Mouse (Mus musculus): ENCODE measurements around the gene Sh2d3c. TPM values are rescaled to one million over a fixed set of nuclear protein-coding genes. Genes with fewer than 3 reads are reported as not detected.
A peak's percentile ranks its signal among the peaks of the same experiment; 100 is the strongest.

Gene Sh2d3c
- polyA plus RNA-seq, 1 experiment from 2014 or later, result 32.4 TPM

DNA sequence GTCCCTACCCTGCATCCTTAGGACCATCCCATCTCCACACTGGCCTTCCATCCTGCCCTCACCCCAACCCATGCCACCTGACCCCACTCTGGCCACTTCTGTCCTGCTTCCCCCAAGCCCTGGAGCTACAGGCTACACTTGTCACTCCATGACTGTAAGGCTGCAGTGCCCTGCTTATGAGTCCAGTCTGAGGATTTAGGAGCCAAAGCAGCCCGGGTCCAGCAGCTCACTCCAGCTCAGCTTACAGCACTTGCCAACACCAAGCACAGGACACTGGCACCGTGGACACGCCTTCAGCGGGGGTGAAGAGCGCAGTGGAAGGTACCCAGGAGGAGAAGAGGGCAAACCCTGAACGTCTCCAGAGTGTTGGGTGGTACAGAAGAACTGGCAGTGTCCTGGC is 13.9 kb upstream of the Sh2d3c start:
- ATAC-seq (replicated peaks; ENCODE audit: extremely low read depth, insufficient read depth, low FRiP score), result no peak
- Histone ChIP-seq H3K4me2 (ENCODE audit: low read depth, low read length) (no peak overlapping the region), H3K36me3 (ENCODE audit: control insufficient read depth, insufficient read depth) (peaks cover 52% of the 10 kb centered on the region), H3K9ac (ENCODE audit: low read length) (no peak overlapping the region), H3K27me3 (ENCODE audit: control insufficient read depth, insufficient read depth, low read length) (no peaks in the 10 kb centered on the region), H3K4me3 (ENCODE audit: low read length) (no peak overlapping the region), H3K27ac (ENCODE audit: low read length) (no peak overlapping the region), H3K9me3 (replicated peaks; ENCODE audit: control insufficient read depth, low read length) (no peaks in the 10 kb centered on the region), H3K4me1 (ENCODE audit: control insufficient read depth, insufficient read depth, low read length) (peaks cover 11% of the 10 kb centered on the region)
- WGBS, result 93% methylated on average over 6 of the region's 6 CpGs

DNA sequence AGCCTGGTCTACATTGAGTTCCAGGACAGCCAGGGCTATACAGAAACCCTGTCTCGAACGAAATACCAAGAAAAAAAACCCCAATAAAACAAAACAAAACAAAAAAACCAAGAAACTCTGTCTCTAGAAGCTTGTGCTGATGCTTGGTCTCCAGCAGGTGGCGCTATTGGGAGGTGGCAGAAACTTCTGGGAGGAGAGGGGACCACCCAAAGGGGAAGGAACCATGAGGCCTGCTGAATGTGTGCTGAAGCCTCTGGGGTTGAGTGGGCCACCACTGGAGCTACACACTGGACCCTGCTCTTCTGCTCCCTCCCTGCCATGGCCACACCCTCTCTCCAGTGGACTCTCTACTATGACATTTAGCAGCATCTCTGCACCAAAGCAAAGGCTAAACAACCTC is 12.2 kb upstream of the Sh2d3c start:
- Histone ChIP-seq H3K36me3 (ENCODE audit: control insufficient read depth, insufficient read depth) (peaks cover 47% of the 10 kb centered on the region), H3K4me2 (ENCODE audit: low read depth, low read length) (no peak overlapping the region)
- no peak for ATAC-seq (replicated peaks; ENCODE audit: extremely low read depth, insufficient read depth, low FRiP score)

DNA sequence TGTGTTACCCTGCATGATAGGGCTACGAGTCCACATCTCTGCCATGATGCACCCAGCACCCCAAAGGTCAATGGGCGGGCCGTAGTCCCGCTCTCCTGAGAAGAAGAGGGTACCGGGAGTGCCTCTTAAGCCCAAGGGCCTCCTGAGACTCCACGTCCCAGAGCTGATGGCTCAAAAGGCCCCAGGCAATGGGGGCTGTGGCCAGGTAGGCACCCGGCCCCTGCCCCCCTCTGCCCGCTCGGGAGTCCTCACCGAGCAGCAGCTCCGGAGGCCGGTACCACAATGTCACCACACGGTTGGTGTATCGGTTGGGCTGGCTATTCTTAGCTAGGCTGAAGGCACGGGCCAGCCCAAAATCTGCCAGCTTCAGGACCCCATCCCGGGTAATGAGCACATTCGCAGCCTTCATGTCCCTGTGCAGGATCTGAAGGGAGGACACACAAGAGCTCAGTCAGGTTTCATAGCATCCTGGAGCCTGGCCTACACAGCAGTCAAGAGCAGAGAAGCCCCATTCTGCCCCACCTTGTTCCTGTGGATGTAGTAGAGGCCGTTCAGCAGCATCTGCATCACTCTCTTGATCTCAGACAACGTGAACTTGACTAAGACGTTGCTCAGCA is 11.2 kb upstream of the Sh2d3c start:
- Histone ChIP-seq H3K4me1 (ENCODE audit: control insufficient read depth, insufficient read depth, low read length) (peaks cover 21% of the 10 kb centered on the region), H3K4me3 (ENCODE audit: low read length) (no peak overlapping the region), H3K4me2 (ENCODE audit: low read depth, low read length) (no peak overlapping the region), H3K27me3 (ENCODE audit: control insufficient read depth, insufficient read depth, low read length) (no peaks in the 10 kb centered on the region), H3K9me3 (replicated peaks; ENCODE audit: control insufficient read depth, low read length) (no peaks in the 10 kb centered on the region), H3K9ac (ENCODE audit: low read length) (no peak overlapping the region), H3K27ac (ENCODE audit: low read length) (no peak overlapping the region), H3K36me3 (ENCODE audit: control insufficient read depth, insufficient read depth) (peaks cover 45% of the 10 kb centered on the region)
- 89% methylated on average over 20 of the region's 20 CpGs for WGBS
- ATAC-seq (replicated peaks; ENCODE audit: extremely low read depth, insufficient read depth, low FRiP score), result no peak

More for the DNA sequence above, 12.2 kb upstream of the Sh2d3c start:
- Histone ChIP-seq H3K9ac (ENCODE audit: low read length) (no peak overlapping the region), H3K4me1 (ENCODE audit: control insufficient read depth, insufficient read depth, low read length) (peaks cover 11% of the 10 kb centered on the region), H3K27me3 (ENCODE audit: control insufficient read depth, insufficient read depth, low read length) (no peaks in the 10 kb centered on the region), H3K9me3 (replicated peaks; ENCODE audit: control insufficient read depth, low read length) (no peaks in the 10 kb centered on the region), H3K4me3 (ENCODE audit: low read length) (no peak overlapping the region), H3K27ac (ENCODE audit: low read length) (no peak overlapping the region)
- 43% methylated on average over 3 of the region's 3 CpGs for WGBS

DNA sequence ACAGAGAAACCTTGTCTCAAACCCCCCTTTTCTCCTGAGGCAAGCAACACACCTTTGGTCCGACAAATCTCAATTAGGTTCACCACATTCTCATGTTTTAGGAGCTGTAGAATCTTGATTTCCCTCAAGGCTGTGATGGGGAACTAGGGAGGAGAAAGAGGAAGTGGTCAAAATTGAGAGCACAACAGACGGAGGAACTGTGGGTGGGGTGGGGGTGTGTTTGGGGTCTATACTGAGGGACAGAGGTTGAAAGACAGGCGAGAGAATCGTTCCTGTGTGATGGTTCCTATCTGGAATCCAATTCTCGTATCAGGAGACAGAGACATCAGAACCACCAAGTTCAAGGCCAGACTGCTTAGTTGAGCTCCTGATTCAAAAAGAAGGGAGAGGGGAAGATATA is 10.4 kb upstream of the Sh2d3c start:
- no peak overlapping the region for H3K4me2 ChIP-seq (ENCODE audit: low read depth, low read length)
- H3K36me3 ChIP-seq (ENCODE audit: control insufficient read depth, insufficient read depth), result peaks cover 39% of the 10 kb centered on the region
- 87% methylated on average over 5 of the region's 5 CpGs for WGBS
- H3K27ac ChIP-seq (ENCODE audit: low read length), result no peak overlapping the region
- H3K9ac ChIP-seq (ENCODE audit: low read length), result no peak overlapping the region
- no peak for ATAC-seq (replicated peaks; ENCODE audit: extremely low read depth, insufficient read depth, low FRiP score)
- no peaks in the 10 kb centered on the region for H3K27me3 ChIP-seq (ENCODE audit: control insufficient read depth, insufficient read depth, low read length)
- no peaks in the 10 kb centered on the region for H3K9me3 ChIP-seq (replicated peaks; ENCODE audit: control insufficient read depth, low read length)
- peaks cover 29% of the 10 kb centered on the region for H3K4me1 ChIP-seq (ENCODE audit: control insufficient read depth, insufficient read depth, low read length)
- H3K4me3 ChIP-seq (ENCODE audit: low read length), result no peak overlapping the region

DNA sequence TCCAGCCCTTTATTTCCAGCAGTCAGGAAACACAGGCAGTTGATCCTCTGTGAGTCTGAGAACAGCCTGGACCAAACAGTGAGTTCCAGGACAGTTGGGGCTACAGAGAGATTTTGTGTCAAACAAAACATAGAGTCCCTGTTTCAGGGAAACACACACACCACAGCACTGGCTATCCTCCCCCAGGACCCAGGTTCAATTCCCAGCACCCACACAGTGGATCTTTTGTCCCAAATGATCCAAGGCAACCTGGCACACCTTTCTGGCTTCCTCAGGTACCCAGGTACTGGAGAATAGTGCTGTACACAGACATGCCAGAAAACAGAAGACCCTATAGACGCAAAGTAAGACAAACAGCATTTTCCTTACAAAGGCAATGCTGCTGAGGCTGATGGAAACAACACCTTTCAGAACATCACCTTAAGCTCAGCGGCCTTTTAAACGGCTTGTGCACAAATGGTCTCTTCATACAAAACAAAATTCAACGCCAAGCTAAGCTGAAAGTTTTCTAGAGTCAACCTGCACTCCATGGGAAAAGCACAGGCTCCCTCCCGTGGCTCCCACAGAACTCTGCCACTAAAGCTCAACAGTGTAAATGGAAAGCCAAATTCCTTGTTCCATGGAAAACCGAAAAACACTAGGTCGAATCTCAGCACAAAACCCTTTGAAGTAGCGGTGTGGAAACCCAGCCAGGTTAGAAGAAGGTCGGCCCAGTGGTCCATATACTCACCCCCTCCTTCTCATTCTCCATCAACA is 9.4 kb upstream of the Sh2d3c start:
- peaks cover 29% of the 10 kb centered on the region for H3K4me1 ChIP-seq (ENCODE audit: control insufficient read depth, insufficient read depth, low read length)
- no peaks in the 10 kb centered on the region for H3K9me3 ChIP-seq (replicated peaks; ENCODE audit: control insufficient read depth, low read length)
- peak overlapping the region; percentile 88 for H3K4me2 ChIP-seq (ENCODE audit: low read depth, low read length)
- peak overlapping the region; percentile 74 for H3K4me3 ChIP-seq (ENCODE audit: low read length)
- H3K27me3 ChIP-seq (ENCODE audit: control insufficient read depth, insufficient read depth, low read length), result no peaks in the 10 kb centered on the region
- 25% methylated on average over 9 of the region's 9 CpGs for WGBS
- peaks cover 30% of the 10 kb centered on the region for H3K36me3 ChIP-seq (ENCODE audit: control insufficient read depth, insufficient read depth)
- no peak for ATAC-seq (replicated peaks; ENCODE audit: extremely low read depth, insufficient read depth, low FRiP score)
- peak overlapping the region; percentile 97 for H3K27ac ChIP-seq (ENCODE audit: low read length)
- H3K9ac ChIP-seq (ENCODE audit: low read length), result peak overlapping the region; percentile 90

DNA sequence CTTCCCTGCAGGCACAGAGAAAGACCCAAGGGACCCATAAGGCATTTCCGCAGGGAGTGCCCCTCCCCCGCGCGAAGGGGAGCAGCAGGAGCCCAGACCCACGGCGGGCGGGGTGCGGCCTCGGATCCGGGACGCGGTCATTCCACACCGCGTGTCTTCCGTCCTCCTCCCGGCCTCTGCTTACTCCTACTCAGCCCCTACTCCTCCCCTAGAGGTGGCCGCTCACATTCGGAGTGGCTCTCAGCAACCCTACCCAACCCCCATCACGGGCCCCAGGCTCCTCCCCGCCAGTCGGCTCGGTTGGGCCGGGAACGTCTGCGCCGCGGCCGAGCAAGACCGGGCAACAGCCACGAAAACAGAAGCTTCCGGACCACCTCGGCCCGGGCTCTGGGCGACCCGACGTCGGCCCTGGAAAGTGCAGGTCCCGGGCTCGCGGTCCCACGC is 8.7 kb upstream of the Sh2d3c start:
- 0% methylated on average over 41 of the region's 41 CpGs for WGBS

DNA sequence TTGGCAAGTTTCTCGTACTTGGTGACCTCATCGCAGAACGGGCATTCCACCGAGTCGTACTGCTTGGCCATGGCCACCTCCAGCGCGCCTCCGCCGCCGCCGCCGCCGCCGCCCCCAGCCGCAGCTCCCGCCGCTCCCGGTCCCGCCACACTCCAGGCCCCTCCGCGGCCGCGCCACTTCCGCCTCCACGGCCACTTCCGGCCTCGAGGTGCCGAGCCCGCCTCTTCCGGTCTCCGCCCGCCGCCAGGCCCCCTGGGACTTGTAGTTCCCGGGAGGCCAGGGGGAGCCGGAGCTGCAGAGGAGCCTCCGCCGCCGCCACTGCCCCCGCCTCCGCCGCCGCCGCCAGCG is 8.3 kb upstream of the Sh2d3c start:
- H3K9ac ChIP-seq (ENCODE audit: low read length), result peak overlapping the region; percentile 90
- ATAC-seq (replicated peaks; ENCODE audit: extremely low read depth, insufficient read depth, low FRiP score), result peak; percentile 86
- no peaks in the 10 kb centered on the region for H3K27me3 ChIP-seq (ENCODE audit: control insufficient read depth, insufficient read depth, low read length)
- H3K4me1 ChIP-seq (ENCODE audit: control insufficient read depth, insufficient read depth, low read length), result peaks cover 29% of the 10 kb centered on the region
- no peaks in the 10 kb centered on the region for H3K9me3 ChIP-seq (replicated peaks; ENCODE audit: control insufficient read depth, low read length)
- H3K27ac ChIP-seq (ENCODE audit: low read length), result peak overlapping the region; percentile 97
- peak overlapping the region; percentile 74 for H3K4me3 ChIP-seq (ENCODE audit: low read length)
- WGBS, result 0% methylated on average over 39 of the region's 44 CpGs
- peaks cover 23% of the 10 kb centered on the region for H3K36me3 ChIP-seq (ENCODE audit: control insufficient read depth, insufficient read depth)
- peak overlapping the region; percentile 88 for H3K4me2 ChIP-seq (ENCODE audit: low read depth, low read length)

More for the DNA sequence above, 8.7 kb upstream of the Sh2d3c start:
- H3K36me3 ChIP-seq (ENCODE audit: control insufficient read depth, insufficient read depth), result peaks cover 24% of the 10 kb centered on the region
- peak overlapping the region; percentile 90 for H3K9ac ChIP-seq (ENCODE audit: low read length)
- peak overlapping the region; percentile 88 for H3K4me2 ChIP-seq (ENCODE audit: low read depth, low read length)
- H3K27me3 ChIP-seq (ENCODE audit: control insufficient read depth, insufficient read depth, low read length), result no peaks in the 10 kb centered on the region
- ATAC-seq (replicated peaks; ENCODE audit: extremely low read depth, insufficient read depth, low FRiP score), result peak; percentile 39
- peak overlapping the region; percentile 74 for H3K4me3 ChIP-seq (ENCODE audit: low read length)
- H3K27ac ChIP-seq (ENCODE audit: low read length), result peak overlapping the region; percentile 97
- H3K9me3 ChIP-seq (replicated peaks; ENCODE audit: control insufficient read depth, low read length), result no peaks in the 10 kb centered on the region
- peaks cover 29% of the 10 kb centered on the region for H3K4me1 ChIP-seq (ENCODE audit: control insufficient read depth, insufficient read depth, low read length)

DNA sequence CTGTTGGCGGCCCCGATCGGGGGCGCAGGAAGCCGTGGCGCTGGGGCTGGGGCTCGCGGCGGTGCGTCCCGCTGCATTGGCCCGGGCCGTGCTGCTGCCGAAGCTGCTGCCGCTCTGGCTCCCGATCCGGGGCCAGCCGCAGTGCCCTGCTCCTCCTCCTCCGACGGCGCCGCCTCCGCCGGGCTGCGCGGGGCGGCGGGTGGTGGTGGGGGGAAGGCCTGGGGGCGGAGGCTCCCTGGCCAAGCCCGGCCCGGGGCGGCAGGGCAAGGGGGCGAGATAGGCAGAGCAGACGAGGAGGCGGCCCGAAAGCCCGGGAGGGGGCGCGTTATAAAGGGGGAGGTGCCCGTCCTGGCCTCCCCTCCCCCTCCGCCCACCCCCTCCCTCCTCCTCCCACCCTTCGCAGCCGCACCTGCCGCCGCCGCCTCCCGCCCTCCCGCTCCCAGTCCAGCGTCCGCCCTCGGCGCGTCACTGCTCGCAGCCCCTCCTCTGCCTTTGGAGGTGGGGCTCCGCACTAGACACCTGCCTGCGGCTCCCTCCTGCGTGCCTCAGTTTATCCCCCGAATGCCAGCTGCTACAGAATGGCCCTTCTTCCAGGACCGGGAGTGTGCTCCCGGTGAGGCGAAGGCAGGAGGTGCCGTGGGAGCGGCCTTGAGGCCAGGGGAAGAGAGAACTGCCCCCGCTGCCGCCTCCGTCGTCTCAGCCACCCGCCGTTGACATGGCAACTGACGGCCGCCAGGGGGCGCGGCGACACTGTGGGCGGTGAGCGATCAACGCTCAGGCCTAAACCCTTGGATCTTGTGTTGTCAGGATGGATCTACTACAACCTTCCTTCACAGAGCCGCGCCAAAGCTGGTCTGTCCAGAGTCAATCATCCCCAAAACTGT is 7.7 kb upstream of the Sh2d3c start, which contains the start of gene Cdk9:
Gene Cdk9, minus strand, starts transcription at position 143 of the 884 bp plus-strand sequence.
- H3K4me3 ChIP-seq (ENCODE audit: low read length), result peak within 1 kb of the TSS; percentile 74

More for the DNA sequence above, 7.7 kb upstream of the Sh2d3c start, which contains the start of gene Cdk9:
- WGBS, result 0% methylated on average over 61 of the region's 79 CpGs
- peak; percentile 82 for ATAC-seq (replicated peaks; ENCODE audit: extremely low read depth, insufficient read depth, low FRiP score)
- H3K27ac ChIP-seq (ENCODE audit: low read length), result peak within 1 kb of the TSS; percentile 97
- no peaks in the 10 kb centered on the region for H3K27me3 ChIP-seq (ENCODE audit: control insufficient read depth, insufficient read depth, low read length)
- peak within 1 kb of the TSS; percentile 88 for H3K4me2 ChIP-seq (ENCODE audit: low read depth, low read length)
- no peaks in the 10 kb centered on the region for H3K9me3 ChIP-seq (replicated peaks; ENCODE audit: control insufficient read depth, low read length)
- peaks cover 17% of the 10 kb centered on the region for H3K36me3 ChIP-seq (ENCODE audit: control insufficient read depth, insufficient read depth)
- H3K9ac ChIP-seq (ENCODE audit: low read length), result peak within 1 kb of the TSS; percentile 90
- H3K4me1 ChIP-seq (ENCODE audit: control insufficient read depth, insufficient read depth, low read length), result peaks cover 29% of the 10 kb centered on the region

All from heart, embryonic 16.5 days (tissue).